Mouse (Mus musculus) CD4-positive, CD25-positive, alpha-beta regulatory T cell, adult 4 months (primary cell): ENCODE measurements around the gene Slc29a2. TPM values are rescaled to one million over a fixed set of nuclear protein-coding genes. Genes with fewer than 3 reads are reported as not detected.

Source experiments
- polyA plus RNA-seq, 2 experiments: library from polyadenylated mRNA; unstranded; fragments of 100-300 nt; shearing (Covaris generic); gene quantifications; one replicate each; pipeline ENCODE4 v1.2.1; 2017

The Slc29a2 gene
- polyA plus RNA-seq, 2 experiments from 2014 or later: 2.4 to 2.5 TPM

Other genes starting within 250 kb of the Slc29a2 start
- gene Rbm4, start 230.0 kb upstream of the Slc29a2 start, polyA plus RNA-seq: 10 to 100 TPM; 27.9 to 49.0 TPM
- 10 to 100 TPM; 29.3 to 43.9 TPM for gene Gm21992, start 212.2 kb upstream of the Slc29a2 start, polyA plus RNA-seq
- gene Rbm14, start 212.2 kb upstream of the Slc29a2 start, polyA plus RNA-seq: 10 to 100 TPM; 22.1 to 53.5 TPM
- 100 to 1,000 TPM; 137 to 175 TPM for gene Ccs, start 184.5 kb upstream of the Slc29a2 start, polyA plus RNA-seq
- not detected for gene Ccdc87, start 184.5 kb upstream of the Slc29a2 start, polyA plus RNA-seq
- 1 to 10 TPM; 2.0 to 4.8 TPM for gene Ctsf, start 168.7 kb upstream of the Slc29a2 start, polyA plus RNA-seq
- gene Actn3, start 146.0 kb upstream of the Slc29a2 start, polyA plus RNA-seq: not detected
- gene Zdhhc24, start 145.2 kb upstream of the Slc29a2 start, polyA plus RNA-seq: 1 to 10 TPM; 3.7 to 6.2 TPM
- gene Bbs1, start 117.2 kb upstream of the Slc29a2 start, polyA plus RNA-seq: 1 to 10 TPM in 1 of 2 experiments, under 1 TPM in 1; 0.38 to 1.7 TPM
- 10 to 100 TPM; 39.4 to 67.8 TPM for gene Dpp3, start 95.6 kb upstream of the Slc29a2 start, polyA plus RNA-seq
- gene Peli3, start 80.7 kb upstream of the Slc29a2 start, polyA plus RNA-seq: under 1 TPM in 1 of 2 experiments, not detected in 1; 0.33 TPM
- gene Mrpl11, start 61.7 kb upstream of the Slc29a2 start, polyA plus RNA-seq: 10 to 100 TPM; 75.6 to 83.6 TPM
- gene Npas4, start 33.5 kb upstream of the Slc29a2 start, polyA plus RNA-seq: 1 to 10 TPM in 1 of 2 experiments, under 1 TPM in 1; 0.90 to 2.1 TPM
- 10 to 100 TPM; 11.9 to 20.5 TPM for gene B4gat1, start 15.0 kb downstream of the Slc29a2 start, polyA plus RNA-seq
- gene AC124502.3, start 15.0 kb downstream of the Slc29a2 start, polyA plus RNA-seq: under 1 TPM; 0.35 to 0.80 TPM
- gene Brms1, start 17.5 kb downstream of the Slc29a2 start, polyA plus RNA-seq: 100 to 1,000 TPM in 1 of 2 experiments, 10 to 100 TPM in 1; 85.7 to 136 TPM
- gene Rin1, start 26.6 kb downstream of the Slc29a2 start, polyA plus RNA-seq: under 1 TPM; 0.14 to 0.17 TPM
- not detected for gene Cd248, start 44.2 kb downstream of the Slc29a2 start, polyA plus RNA-seq
- not detected for gene Tmem151a, start 61.7 kb downstream of the Slc29a2 start, polyA plus RNA-seq
- 10 to 100 TPM; 58.1 to 67.8 TPM for gene Yif1a, start 64.7 kb downstream of the Slc29a2 start, polyA plus RNA-seq
- gene Cnih2, start 74.7 kb downstream of the Slc29a2 start, polyA plus RNA-seq: under 1 TPM in 1 of 2 experiments, not detected in 1; 0.55 TPM
- 100 to 1,000 TPM in 1 of 2 experiments, 10 to 100 TPM in 1; 91.1 to 113 TPM for gene Rab1b, start 83.2 kb downstream of the Slc29a2 start, polyA plus RNA-seq
- 1 to 10 TPM; 4.3 to 5.0 TPM for gene Klc2, start 94.7 kb downstream of the Slc29a2 start, polyA plus RNA-seq
- 10 to 100 TPM; 16.5 to 21.9 TPM for gene Pacs1, start 249.3 kb downstream of the Slc29a2 start, polyA plus RNA-seq